ENCODE assay signal across 8 mouse cellular contexts in genomic region chr11:103952635-103953031, GRCm38 (mm10). TPM values are rescaled to one million over a fixed set of nuclear protein-coding genes. Genes with fewer than 3 reads are reported as not detected.
A peak's percentile ranks its signal among the peaks of the same experiment; 100 is the strongest.
DNase-seq lines count a peak whose midpoint lies in the region; ATAC-seq and TF ChIP-seq lines count a peak whose summit lies in the region.

No protein-coding gene starts in this region.

- H3K27me3 ChIP-seq in limb, embryonic 15.5 days: no peaks in the 10 kb centered on the region
- H3K27me3 ChIP-seq in stomach, embryonic 16.5 days (ENCODE audit: control insufficient read depth, insufficient read depth, low read length): no peaks in the 10 kb centered on the region

- no peak overlapping the region for H3K27ac ChIP-seq in gastrocnemius, adult 2 months
- H3K27ac ChIP-seq in limb, embryonic 15.5 days: no peak overlapping the region
- no peak overlapping the region for H3K27ac ChIP-seq in stomach, embryonic 16.5 days (ENCODE audit: low read length)

- 62% methylated on average over 5 of the region's 5 CpGs for WGBS in limb, embryonic 15.5 days
- WGBS in stomach, embryonic 16.5 days: 72% methylated on average over 5 of the region's 5 CpGs

- H3K9me3 ChIP-seq in limb, embryonic 15.5 days: no peaks in the 10 kb centered on the region
- H3K9me3 ChIP-seq in stomach, embryonic 16.5 days (replicated peaks; ENCODE audit: control insufficient read depth, low read length): no peaks in the 10 kb centered on the region

- peaks cover 13% of the 10 kb centered on the region for H3K4me1 ChIP-seq in limb, embryonic 15.5 days
- peaks cover 10% of the 10 kb centered on the region for H3K4me1 ChIP-seq in stomach, embryonic 16.5 days (ENCODE audit: control insufficient read depth, insufficient read depth, low read length)

- ATAC-seq in limb, embryonic 15.5 days (ENCODE audit: insufficient number of reproducible peaks, low FRiP score, low TSS enrichment, low read depth): no peak
- ATAC-seq in stomach, embryonic 16.5 days (ENCODE audit: insufficient read depth, low FRiP score): no peak

- TF ChIP-seq CTCF in gastrocnemius, adult 2 months (IDR thresholded peaks at IDR 0.05): no peak

- H3K4me2 ChIP-seq in limb, embryonic 15.5 days: peak overlapping the region; percentile 69
- peak overlapping the region; percentile 92 for H3K4me2 ChIP-seq in stomach, embryonic 16.5 days (ENCODE audit: low read depth, low read length)

- no peak overlapping the region for H3K9ac ChIP-seq in limb, embryonic 15.5 days
- peak overlapping the region; percentile 91 for H3K9ac ChIP-seq in stomach, embryonic 16.5 days (ENCODE audit: low read length)

- no peaks in the 10 kb centered on the region for H3K36me3 ChIP-seq in limb, embryonic 15.5 days
- H3K36me3 ChIP-seq in stomach, embryonic 16.5 days (ENCODE audit: control insufficient read depth, insufficient read depth, low read length): no peaks in the 10 kb centered on the region

- no peak for DNase-seq in gastrocnemius, adult 2 months
- no peak for DNase-seq in gastrocnemius, postnatal 10 days
- peak; percentile 16 to 35 for DNase-seq in right cerebral cortex, adult 2 months (ENCODE audit: low spot score in 2 of 2)
- DNase-seq in right cerebral cortex, adult 18-20 months: no peak
- no peak for DNase-seq in T-cell, adult 2 months (ENCODE audit: low spot score)
- no peak for DNase-seq in kidney, adult 18-20 months

- intact Hi-C loops in gastrocnemius, adult 2 months (cut with DNase I): no loop called here

- H3K4me3 ChIP-seq in gastrocnemius, adult 2 months: peak overlapping the region; percentile 93
- peak overlapping the region; percentile 88 for H3K4me3 ChIP-seq in limb, embryonic 15.5 days
- H3K4me3 ChIP-seq in stomach, embryonic 16.5 days (replicated peaks; ENCODE audit: low read length): no peak overlapping the region

RNA-seq across cellular contexts. Expression of gene Nsf, which starts 1.2 kb away (rescaled TPM):
- total RNA-seq in gastrocnemius, adult 2 months (2021): 10 to 100 TPM; 20.0 to 24.6 TPM
- 10 to 100 TPM; 19.7 to 22.2 TPM for total RNA-seq in gastrocnemius, postnatal 10 days (2021)
- polyA plus RNA-seq in limb, embryonic 15.5 days (2015; fragmentation: Nextera tagmentation; extraction: Ambion mirVana): 47.8 and 49.7 TPM in 2 replicates
- polyA plus RNA-seq in stomach, embryonic 16.5 days (2015; fragmentation: Nextera tagmentation; extraction: Ambion mirVana): 46.2 and 47.3 TPM in 2 replicates

RNA-seq across cellular contexts. Expression of gene Arf2, which starts 13.9 kb away (rescaled TPM):
- total RNA-seq in gastrocnemius, adult 2 months (2021): 10 to 100 TPM; 14.3 to 23.3 TPM
- 10 to 100 TPM; 25.5 to 26.0 TPM for total RNA-seq in gastrocnemius, postnatal 10 days (2021)
- polyA plus RNA-seq in limb, embryonic 15.5 days (2015; fragmentation: Nextera tagmentation; extraction: Ambion mirVana): 71.0 and 71.2 TPM in 2 replicates
- polyA plus RNA-seq in stomach, embryonic 16.5 days (2015; fragmentation: Nextera tagmentation; extraction: Ambion mirVana): 56.8 and 59.8 TPM in 2 replicates

Comparison
In these comparisons a context has a peak if more than half of its experiments do, and no peak if none do; other contexts are left out.
1. DNase-seq: peak in right cerebral cortex, adult 2 months (2 of 2); none in gastrocnemius, adult 2 months (single experiment), gastrocnemius, postnatal 10 days (single experiment), right cerebral cortex, adult 18-20 months (single experiment), T-cell, adult 2 months (single experiment) and kidney, adult 18-20 months (single experiment).